Mouse (Mus musculus): ENCODE data around the gene Gng8.

GRCm38 (mm10) chr7:16873392-16873791, 18.2 kb upstream of the Gng8 start:
- no peak for TF ChIP-seq POLR2A (IDR thresholded peaks at IDR 0.05; ENCODE audit: control insufficient read depth, low read depth, low read length)
- TF ChIP-seq CTCF (IDR thresholded peaks at IDR 0.05; ENCODE audit: control insufficient read depth, insufficient read depth, insufficient replicate concordance, low read depth, low read length): no peak

Measured in testis, adult 2 months (tissue).